In the genomic region with DNA sequence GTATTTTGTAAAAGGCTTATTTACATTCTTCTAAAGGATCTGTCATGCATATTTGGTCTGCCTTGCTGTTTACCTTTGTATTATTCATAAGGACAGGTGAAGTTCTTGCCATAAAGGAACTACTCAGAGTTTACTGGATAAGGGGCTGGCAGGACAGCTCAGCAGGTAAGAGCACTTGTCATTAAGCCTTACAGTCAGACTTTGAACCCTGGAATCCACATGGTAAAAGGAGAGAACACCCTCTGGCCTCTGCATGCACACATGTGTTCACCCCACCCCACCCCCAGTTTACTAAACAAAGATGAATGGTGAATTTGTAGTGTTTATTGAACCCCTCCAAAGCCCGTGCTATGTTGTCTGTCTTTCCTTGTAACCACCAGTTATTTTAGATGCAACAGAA, we compare ENCODE assay signal across 28 mouse cellular contexts.
"Had no signal": no experiment of that assay in that cellular context is flagged by ENCODE, and none has a peak within 500 bp of the region (broad histone marks: within the 10 kb centered on the region; RNA-seq: fewer than 3 reads in every experiment).

No protein-coding gene starts in this region.

- H3K4me1 ChIP-seq: embryonic facial prominence, embryonic 10.5 days; embryonic facial prominence, embryonic 12.5 days; embryonic facial prominence, embryonic 13.5 days; embryonic facial prominence, embryonic 15.5 days; forebrain, embryonic 12.5 days; forebrain, embryonic 13.5 days; forebrain, embryonic 15.5 days had no signal

- H3K4me2 ChIP-seq: embryonic facial prominence, embryonic 12.5 days; embryonic facial prominence, embryonic 13.5 days; embryonic facial prominence, embryonic 15.5 days; forebrain, embryonic 12.5 days; forebrain, embryonic 13.5 days; forebrain, embryonic 15.5 days had no signal

- H3K9ac ChIP-seq: embryonic facial prominence, embryonic 12.5 days; embryonic facial prominence, embryonic 13.5 days; embryonic facial prominence, embryonic 15.5 days; forebrain, embryonic 12.5 days; forebrain, embryonic 13.5 days; forebrain, embryonic 15.5 days; forebrain, postnatal 0 days had no signal

- H3K27me3 ChIP-seq: embryonic facial prominence, embryonic 12.5 days; embryonic facial prominence, embryonic 13.5 days; embryonic facial prominence, embryonic 15.5 days; forebrain, embryonic 12.5 days; forebrain, embryonic 13.5 days; forebrain, embryonic 15.5 days had no signal

- H3K9me3 ChIP-seq: embryonic facial prominence, embryonic 10.5 days; embryonic facial prominence, embryonic 12.5 days; forebrain, embryonic 15.5 days had no signal

- ATAC-seq: forebrain, embryonic 13.5 days; forebrain, embryonic 14.5 days; forebrain, embryonic 15.5 days; forebrain, embryonic 16.5 days; forebrain, postnatal 0 days had no signal

- DNase-seq: cerebellum, adult 8-10 months; cerebellum, adult 9-10 months; cerebellum, adult 9-11 months; cerebellum, postnatal 10 days; cerebellum, postnatal 14 days; cerebellum, postnatal 25 days; cerebellum, postnatal 36 days; embryo, embryonic 11 days; forebrain, postnatal 0 days; gastrocnemius, adult 2 months; gastrocnemius, postnatal 10 days; gastrocnemius, postnatal 14 days; gastrocnemius, postnatal 25 days; gastrocnemius, postnatal 36 days; heart, adult 11 months; heart, adult 18-20 months; heart, adult 2 months had no signal

- H3K27ac ChIP-seq: embryonic facial prominence, embryonic 10.5 days; embryonic facial prominence, embryonic 12.5 days; embryonic facial prominence, embryonic 13.5 days; embryonic facial prominence, embryonic 15.5 days; forebrain, embryonic 10.5 days; forebrain, embryonic 12.5 days; forebrain, embryonic 13.5 days; forebrain, embryonic 15.5 days; gastrocnemius, adult 2 months; heart, adult 2 months had no signal

- H3K4me3 ChIP-seq: embryonic facial prominence, embryonic 10.5 days; embryonic facial prominence, embryonic 12.5 days; embryonic facial prominence, embryonic 13.5 days; embryonic facial prominence, embryonic 15.5 days; erythroblast, embryonic 14.5 days; forebrain, embryonic 10.5 days; forebrain, embryonic 12.5 days; forebrain, embryonic 13.5 days; forebrain, embryonic 15.5 days; gastrocnemius, adult 2 months; heart, adult 2 months had no signal
